Comparison of ENCODE assay signal across 12 mouse cellular contexts in the genomic region with DNA sequence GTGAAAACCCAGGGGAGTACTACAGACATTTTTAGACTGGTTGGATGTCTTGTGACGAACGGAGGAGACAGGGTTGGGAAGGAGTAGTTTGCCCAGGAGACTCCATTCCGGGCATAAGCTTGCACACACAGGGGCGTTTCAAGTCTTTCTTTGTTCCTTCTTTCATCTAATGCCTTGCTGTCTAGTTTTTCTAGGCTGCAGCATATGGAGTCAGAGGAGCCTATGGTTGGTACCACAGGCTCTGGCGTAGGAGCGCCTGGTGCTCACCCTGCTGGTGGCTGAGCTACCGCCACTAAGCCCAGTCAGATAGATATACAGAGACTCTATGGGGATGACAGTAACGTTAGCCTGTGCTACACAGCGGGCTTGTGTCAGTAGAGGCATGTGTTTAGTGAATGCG. TPM values are rescaled to one million over a fixed set of nuclear protein-coding genes. Genes with fewer than 3 reads are reported as not detected.
DNase-seq lines count a peak whose midpoint lies in the region; ATAC-seq and TF ChIP-seq lines count a peak whose summit lies in the region.
"Had no signal": no experiment of that assay in that cellular context is flagged by ENCODE, and none has a peak within 500 bp of the region (broad histone marks: within the 10 kb centered on the region; RNA-seq: fewer than 3 reads in every experiment).

No protein-coding gene starts in this region.

- TF ChIP-seq CTCF in forebrain, postnatal 0 days (IDR thresholded peaks at IDR 0.05; ENCODE audit: low read depth): 0 out of 2 replicates have a peak, but pooled peaks have one; percentile 21
- TF ChIP-seq CTCF in cerebellum, adult 2 months (IDR thresholded peaks at IDR 0.05; ENCODE audit: borderline replicate concordance, insufficient read depth, low read depth, low read length): no peak

- peak; percentile 57 for ATAC-seq in forebrain, embryonic 15.5 days (replicated peaks)
- ATAC-seq in forebrain, postnatal 0 days: peak; percentile 66
- ATAC-seq in midbrain, embryonic 16.5 days: peak; percentile 54; the same call in 1 of the 2 replicates

- no peak overlapping the region for H3K9ac ChIP-seq in forebrain, embryonic 15.5 days (replicated peaks)
- H3K9ac ChIP-seq in forebrain, postnatal 0 days: no peak overlapping the region
- H3K9ac ChIP-seq in midbrain, embryonic 16.5 days (ENCODE audit: low read depth, low read length): no peak overlapping the region
- H3K9ac ChIP-seq: embryonic facial prominence, embryonic 13.5 days had no signal

- WGBS in forebrain, embryonic 15.5 days: 77% methylated on average over 10 of the region's 10 CpGs
- WGBS in forebrain, embryonic 10.5 days: 86% methylated on average over 10 of the region's 10 CpGs
- 69% methylated on average over 10 of the region's 10 CpGs for WGBS in forebrain, postnatal 0 days
- WGBS in midbrain, embryonic 16.5 days: 70% methylated on average over 10 of the region's 10 CpGs
- 81% methylated on average over 10 of the region's 10 CpGs for WGBS in cerebellum, adult 2 months

- DNase-seq in forebrain, embryonic 10.5 days (ENCODE audit: extremely low spot score, low spot score): no peak
- DNase-seq in left cerebral cortex, postnatal 25 days (ENCODE audit: low spot score in 2 of 2): peak; percentile 24 to 68
- no peak for DNase-seq in left cerebral cortex, postnatal 4 days
- no peak for DNase-seq in forebrain, postnatal 0 days
- DNase-seq in cerebellum, adult 2 months: no peak
- DNase-seq in ovary, postnatal 36 days (ENCODE audit: low spot score): no peak
- DNase-seq: B cell, adult 2 months; cerebellum, adult 18-20 months; thymus, postnatal 4 days had no signal

- intact Hi-C loops in left cerebral cortex, postnatal 25 days (cut with DNase I): loop anchor here (1.0 kb wide), 2 partner anchors 41 to 56 kb away; no protein-coding TSS in a partner anchor
- intact Hi-C loops in left cerebral cortex, postnatal 4 days (cut with DNase I): no loop called here

- H3K36me3 ChIP-seq in forebrain, embryonic 15.5 days: no peaks in the 10 kb centered on the region
- no peaks in the 10 kb centered on the region for H3K36me3 ChIP-seq in forebrain, embryonic 10.5 days (replicated peaks)
- H3K36me3 ChIP-seq in forebrain, postnatal 0 days (ENCODE audit: insufficient read depth): no peaks in the 10 kb centered on the region
- H3K36me3 ChIP-seq in midbrain, embryonic 16.5 days (ENCODE audit: control insufficient read depth, insufficient read depth, low read length): no peaks in the 10 kb centered on the region
- H3K36me3 ChIP-seq: embryonic facial prominence, embryonic 13.5 days had no signal

- TF ChIP-seq POLR2A in cerebellum, adult 2 months (IDR thresholded peaks at IDR 0.05; ENCODE audit: borderline replicate concordance, insufficient read depth, low read length): no peak

- H3K27ac ChIP-seq in forebrain, embryonic 15.5 days (replicated peaks): peak overlapping the region; percentile 54; the same call in 1 of the 2 replicates
- H3K27ac ChIP-seq in forebrain, embryonic 10.5 days: no peak overlapping the region
- H3K27ac ChIP-seq in forebrain, postnatal 0 days (ENCODE audit: low read depth, low read length): no peak overlapping the region
- H3K27ac ChIP-seq in midbrain, embryonic 16.5 days (ENCODE audit: low read length): no peak overlapping the region
- H3K27ac ChIP-seq in cerebellum, adult 2 months (ENCODE audit: insufficient read depth, low read length): no peak overlapping the region
- H3K27ac ChIP-seq: embryonic facial prominence, embryonic 13.5 days had no signal

- no peaks in the 10 kb centered on the region for H3K27me3 ChIP-seq in forebrain, embryonic 15.5 days
- no peaks in the 10 kb centered on the region for H3K27me3 ChIP-seq in forebrain, embryonic 10.5 days (ENCODE audit: poor library complexity, severe bottlenecking)
- no peaks in the 10 kb centered on the region for H3K27me3 ChIP-seq in forebrain, postnatal 0 days (ENCODE audit: insufficient read depth, low read length)
- no peaks in the 10 kb centered on the region for H3K27me3 ChIP-seq in midbrain, embryonic 16.5 days (ENCODE audit: control insufficient read depth, insufficient read depth, low read depth, low read length)
- H3K27me3 ChIP-seq in cerebellum, adult 2 months (ENCODE audit: control insufficient read depth, insufficient read depth, low read length): no peaks in the 10 kb centered on the region
- H3K27me3 ChIP-seq: embryonic facial prominence, embryonic 13.5 days had no signal

- no peaks in the 10 kb centered on the region for H3K9me3 ChIP-seq in forebrain, embryonic 15.5 days
- H3K9me3 ChIP-seq in forebrain, embryonic 10.5 days: no peaks in the 10 kb centered on the region
- H3K9me3 ChIP-seq in forebrain, postnatal 0 days (ENCODE audit: low read length): no peaks in the 10 kb centered on the region
- no peaks in the 10 kb centered on the region for H3K9me3 ChIP-seq in midbrain, embryonic 16.5 days (replicated peaks; ENCODE audit: control insufficient read depth, low read length, poor library complexity, severe bottlenecking)
- H3K9me3 ChIP-seq: embryonic facial prominence, embryonic 13.5 days had no signal

- no peak overlapping the region for H3K4me2 ChIP-seq in forebrain, embryonic 15.5 days (replicated peaks)
- H3K4me2 ChIP-seq in forebrain, postnatal 0 days (ENCODE audit: low read depth): no peak overlapping the region
- H3K4me2 ChIP-seq in midbrain, embryonic 16.5 days (ENCODE audit: low read length): no peak overlapping the region
- H3K4me2 ChIP-seq: embryonic facial prominence, embryonic 13.5 days had no signal

- H3K4me1 ChIP-seq in forebrain, embryonic 15.5 days: peaks cover 16% of the 10 kb centered on the region
- H3K4me1 ChIP-seq in forebrain, embryonic 10.5 days: peaks cover 22% of the 10 kb centered on the region
- no peaks in the 10 kb centered on the region for H3K4me1 ChIP-seq in forebrain, postnatal 0 days (ENCODE audit: insufficient read depth)
- H3K4me1 ChIP-seq in midbrain, embryonic 16.5 days (ENCODE audit: control insufficient read depth, insufficient read depth, low read length): peaks cover 2% of the 10 kb centered on the region; the same call in 1 of the 2 replicates
- no peaks in the 10 kb centered on the region for H3K4me1 ChIP-seq in cerebellum, adult 2 months (ENCODE audit: control insufficient read depth, insufficient read depth, low read length)

- H3K4me3 ChIP-seq in forebrain, embryonic 15.5 days: no peak overlapping the region
- H3K4me3 ChIP-seq in forebrain, embryonic 10.5 days: no peak overlapping the region
- no peak overlapping the region for H3K4me3 ChIP-seq in forebrain, postnatal 0 days (ENCODE audit: low read depth, low read length)
- H3K4me3 ChIP-seq in midbrain, embryonic 16.5 days (ENCODE audit: low read depth, low read length): no peak overlapping the region
- H3K4me3 ChIP-seq in cerebellum, adult 2 months (replicated peaks; ENCODE audit: insufficient read depth, low read depth, low read length): no peak overlapping the region
- H3K4me3 ChIP-seq: embryonic facial prominence, embryonic 13.5 days had no signal

RNA-seq across cellular contexts. Expression of gene Mboat2, which starts 42.0 kb away (rescaled TPM):
- polyA plus RNA-seq in forebrain, embryonic 15.5 days (2015; fragmentation: Nextera tagmentation; extraction: Ambion mirVana): 70.7 and 72.5 TPM in 2 replicates
- 45.5 and 46.6 TPM in 2 replicates for polyA plus RNA-seq in forebrain, embryonic 10.5 days (2016; fragmentation: Nextera tagmentation; extraction: Ambion mirVana)
- total RNA-seq in left cerebral cortex, postnatal 25 days (2021): 10 to 100 TPM; 68.9 to 84.2 TPM
- 10 to 100 TPM; 58.4 to 62.0 TPM for total RNA-seq in left cerebral cortex, postnatal 4 days (2021)
- total RNA-seq in forebrain, postnatal 0 days (2014; rRNA removed): 60.2 and 69.3 TPM in 2 replicates
- polyA plus RNA-seq in forebrain, postnatal 0 days (2015; fragmentation: Nextera tagmentation; extraction: Ambion mirVana): 54.0 and 73.2 TPM in 2 replicates
- 69.0 and 74.4 TPM in 2 replicates for polyA plus RNA-seq in midbrain, embryonic 16.5 days (2015; fragmentation: Nextera tagmentation; extraction: Ambion mirVana)
- polyA plus RNA-seq in cerebellum, adult 2 months (2012; rRNA removed): 21.7 and 24.0 TPM in 2 replicates

Comparison
In these comparisons a context has a peak if more than half of its experiments do, and no peak if none do; other contexts are left out.
1. DNase-seq: peak in left cerebral cortex, postnatal 25 days (2 of 2); none in forebrain, embryonic 10.5 days (single experiment), left cerebral cortex, postnatal 4 days (single experiment), forebrain, postnatal 0 days (single experiment), cerebellum, adult 2 months (0 of 2) and ovary, postnatal 36 days (single experiment).
2. Peak in every context shown above with its lines, with median percentiles within 50 percentile points of each other: ATAC-seq.